Mouse (Mus musculus): Measurements from ENCODE around the gene Atf2.

GRCm38 (mm10) chr2:73927711-73928110 is 35.3 kb upstream of the Atf2 start:
- TF ChIP-seq CTCF (IDR thresholded peaks at IDR 0.05; ENCODE audit: low read depth) (no peak), EP300 (IDR thresholded peaks at IDR 0.05; ENCODE audit: low read depth) (no peak)
